Mouse (Mus musculus) cortical plate, adult 2 months (tissue): ENCODE results near the gene Gpd1l.

Experiments
- CTCF ChIP-seq: fragments of 200-500 bp; IDR thresholded peaks from 2 replicates; pipeline ENCODE4 v1.5.1; 2011; ENCODE audit warnings: mild to moderate bottlenecking, control low read depth, low read length; ENCODE audit not compliant: insufficient read depth; ENCODE audit errors: extremely low read depth
- POLR2A ChIP-seq: fragments of 200-500 bp; IDR thresholded peaks from 2 replicates; pipeline ENCODE4 v1.6.1; 2011; ENCODE audit warnings: mild to moderate bottlenecking, low read length, control low read depth; ENCODE audit not compliant: insufficient read depth; ENCODE audit errors: extremely low read depth

- TF ChIP-seq CTCF: no peak
- no peak for TF ChIP-seq POLR2A
These were observed 27.1 kb upstream of the Gpd1l start for GRCm38 (mm10) chr9:114960844-114961243.
